Mouse (Mus musculus): ENCODE measurements around the gene Gpr107. TPM values are rescaled to one million over a fixed set of nuclear protein-coding genes. Genes with fewer than 3 reads are reported as not detected.

Gpr107 gene
- polyA plus RNA-seq, 1 experiment from 2014 or later, result 9.8 TPM

DNA sequence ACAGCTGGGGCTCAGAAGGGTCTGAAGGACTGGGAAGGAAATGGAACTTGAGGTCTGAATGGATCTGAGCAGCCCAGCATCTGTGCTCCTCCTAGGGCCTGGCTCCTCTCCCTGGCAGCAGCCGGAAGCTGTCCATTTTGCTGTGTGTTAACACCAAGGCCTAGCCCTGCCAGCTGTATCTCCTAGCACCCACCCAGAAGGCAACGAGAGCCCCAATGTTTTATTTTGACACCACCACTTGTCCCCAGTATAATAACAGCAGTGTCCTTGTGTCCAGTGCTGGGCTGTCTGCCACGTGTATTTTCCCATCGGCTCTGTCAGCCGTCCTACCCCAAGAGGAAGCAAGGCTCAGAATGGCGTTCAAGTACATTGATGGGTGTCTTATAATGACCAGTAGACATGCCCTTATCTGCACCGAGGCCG lies 110.9 kb downstream of the Gpr107 start:
- no peak overlapping the region for H3K9ac ChIP-seq (replicated peaks)
- H3K27me3 ChIP-seq (ENCODE audit: insufficient read depth, low read length), result no peaks in the 10 kb centered on the region
- H3K4me1 ChIP-seq (ENCODE audit: insufficient read depth), result peaks cover 11% of the 10 kb centered on the region
- DNase-seq, result no peak
- H3K27ac ChIP-seq (ENCODE audit: low read depth), result no peak overlapping the region
- 78% methylated on average over 8 of the region's 8 CpGs for WGBS (ENCODE audit: insufficient replicate concordance)
- no peaks in the 10 kb centered on the region for H3K9me3 ChIP-seq (ENCODE audit: low read length)
- no peak overlapping the region for H3K4me2 ChIP-seq (ENCODE audit: low read depth, low read length)
- no peaks in the 10 kb centered on the region for H3K36me3 ChIP-seq (replicated peaks; ENCODE audit: insufficient read depth, low read length)
- TF ChIP-seq CTCF (IDR thresholded peaks at IDR 0.05; ENCODE audit: low read depth), result no peak
- TF ChIP-seq EP300 (IDR thresholded peaks at IDR 0.05; ENCODE audit: low read depth), result no peak
- no peak for ATAC-seq
- no peak overlapping the region for H3K4me3 ChIP-seq (ENCODE audit: low read depth, low read length)

- ATAC-seq (no peak), DNase-seq (peak; percentile 56)
- no peak overlapping the region for H3K9ac ChIP-seq (replicated peaks)
- no peaks in the 10 kb centered on the region for H3K36me3 ChIP-seq (replicated peaks; ENCODE audit: insufficient read depth, low read length)
- H3K4me3 ChIP-seq (ENCODE audit: low read depth, low read length), result no peak overlapping the region
- peaks cover 5% of the 10 kb centered on the region for H3K4me1 ChIP-seq (ENCODE audit: insufficient read depth)
- no peaks in the 10 kb centered on the region for H3K9me3 ChIP-seq (ENCODE audit: low read length)
- H3K4me2 ChIP-seq (ENCODE audit: low read depth, low read length), result no peak overlapping the region
- TF ChIP-seq CTCF (IDR thresholded peaks at IDR 0.05; ENCODE audit: low read depth), result no peak
- TF ChIP-seq EP300 (IDR thresholded peaks at IDR 0.05; ENCODE audit: low read depth), result no peak
- no peaks in the 10 kb centered on the region for H3K27me3 ChIP-seq (ENCODE audit: insufficient read depth, low read length)
- 49% methylated on average over 10 of the region's 10 CpGs for WGBS (ENCODE audit: insufficient replicate concordance)
- H3K27ac ChIP-seq (ENCODE audit: low read depth), result no peak overlapping the region
Measured at GRCm38 (mm10) chr2:31263746-31264378, 111.7 kb downstream of the Gpr107 start.

DNA sequence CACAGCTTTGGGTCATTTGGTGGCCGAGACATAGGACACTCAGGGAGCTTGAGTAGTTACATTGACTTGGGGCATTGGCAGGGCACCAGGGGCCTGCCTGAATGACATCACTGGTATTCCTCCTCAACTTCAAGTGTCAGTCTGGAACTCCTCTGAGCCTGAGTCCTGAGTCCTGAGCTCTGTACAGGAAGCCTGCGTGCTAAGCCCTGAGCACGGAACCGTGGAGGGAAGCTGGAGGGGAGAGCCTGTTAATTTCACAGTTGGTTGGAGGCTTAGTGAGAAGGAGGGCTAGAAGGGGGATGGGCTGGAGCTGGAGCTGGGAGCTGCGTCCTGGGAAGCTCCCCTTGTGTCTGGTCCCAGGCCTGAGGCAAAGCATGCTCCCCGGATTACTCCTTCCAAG lies 115.3 kb downstream of the Gpr107 start:
- Histone ChIP-seq H3K9me3 (ENCODE audit: low read length) (no peaks in the 10 kb centered on the region), H3K9ac (replicated peaks) (no peak overlapping the region), H3K4me2 (ENCODE audit: low read depth, low read length) (no peak overlapping the region), H3K4me3 (ENCODE audit: low read depth, low read length) (no peak overlapping the region), H3K27ac (ENCODE audit: low read depth) (no peak overlapping the region), H3K27me3 (ENCODE audit: insufficient read depth, low read length) (no peaks in the 10 kb centered on the region), H3K36me3 (replicated peaks; ENCODE audit: insufficient read depth, low read length) (no peaks in the 10 kb centered on the region), H3K4me1 (ENCODE audit: insufficient read depth) (no peaks in the 10 kb centered on the region)
- WGBS (ENCODE audit: insufficient replicate concordance), result 68% methylated on average over 6 of the region's 6 CpGs
- ATAC-seq (no peak), DNase-seq (no peak)
- TF ChIP-seq CTCF (IDR thresholded peaks at IDR 0.05; ENCODE audit: low read depth), result no peak
- no peak for TF ChIP-seq EP300 (IDR thresholded peaks at IDR 0.05; ENCODE audit: low read depth)

Other genes starting within 250 kb of the Gpr107 start
- gene Ptges, start 222.5 kb upstream of the Gpr107 start, polyA plus RNA-seq (2015; fragmentation: Nextera tagmentation; extraction: Ambion mirVana), result 1.4 and 1.7 TPM in 2 replicates
- 29.2 and 31.1 TPM in 2 replicates for gene Tor1b, start 199.4 kb upstream of the Gpr107 start, polyA plus RNA-seq (2015; fragmentation: Nextera tagmentation; extraction: Ambion mirVana)
- gene Tor1a, start 184.4 kb upstream of the Gpr107 start, polyA plus RNA-seq (2015; fragmentation: Nextera tagmentation; extraction: Ambion mirVana), result 82.9 and 95.5 TPM in 2 replicates
- gene BC005624, start 170.1 kb upstream of the Gpr107 start, polyA plus RNA-seq (2015; fragmentation: Nextera tagmentation; extraction: Ambion mirVana), result 18.9 and 19.6 TPM in 2 replicates
- 2.7 and 3.5 TPM in 2 replicates for gene Usp20, start 170.0 kb upstream of the Gpr107 start, polyA plus RNA-seq (2015; fragmentation: Nextera tagmentation; extraction: Ambion mirVana)
- gene Fnbp1, start 10.3 kb upstream of the Gpr107 start, polyA plus RNA-seq (2015; fragmentation: Nextera tagmentation; extraction: Ambion mirVana), result 4.1 and 4.5 TPM in 2 replicates
- 0.46 and 0.62 TPM in 2 replicates for gene Ncs1, start 93.5 kb downstream of the Gpr107 start, polyA plus RNA-seq (2015; fragmentation: Nextera tagmentation; extraction: Ambion mirVana)
- 0.20 and 0.24 TPM in 2 replicates for gene Hmcn2, start 162.1 kb downstream of the Gpr107 start, polyA plus RNA-seq (2015; fragmentation: Nextera tagmentation; extraction: Ambion mirVana)

Data from liver, postnatal 0 days (tissue).